Comparison of ENCODE assay signal across 9 mouse cellular contexts in the genomic region with DNA sequence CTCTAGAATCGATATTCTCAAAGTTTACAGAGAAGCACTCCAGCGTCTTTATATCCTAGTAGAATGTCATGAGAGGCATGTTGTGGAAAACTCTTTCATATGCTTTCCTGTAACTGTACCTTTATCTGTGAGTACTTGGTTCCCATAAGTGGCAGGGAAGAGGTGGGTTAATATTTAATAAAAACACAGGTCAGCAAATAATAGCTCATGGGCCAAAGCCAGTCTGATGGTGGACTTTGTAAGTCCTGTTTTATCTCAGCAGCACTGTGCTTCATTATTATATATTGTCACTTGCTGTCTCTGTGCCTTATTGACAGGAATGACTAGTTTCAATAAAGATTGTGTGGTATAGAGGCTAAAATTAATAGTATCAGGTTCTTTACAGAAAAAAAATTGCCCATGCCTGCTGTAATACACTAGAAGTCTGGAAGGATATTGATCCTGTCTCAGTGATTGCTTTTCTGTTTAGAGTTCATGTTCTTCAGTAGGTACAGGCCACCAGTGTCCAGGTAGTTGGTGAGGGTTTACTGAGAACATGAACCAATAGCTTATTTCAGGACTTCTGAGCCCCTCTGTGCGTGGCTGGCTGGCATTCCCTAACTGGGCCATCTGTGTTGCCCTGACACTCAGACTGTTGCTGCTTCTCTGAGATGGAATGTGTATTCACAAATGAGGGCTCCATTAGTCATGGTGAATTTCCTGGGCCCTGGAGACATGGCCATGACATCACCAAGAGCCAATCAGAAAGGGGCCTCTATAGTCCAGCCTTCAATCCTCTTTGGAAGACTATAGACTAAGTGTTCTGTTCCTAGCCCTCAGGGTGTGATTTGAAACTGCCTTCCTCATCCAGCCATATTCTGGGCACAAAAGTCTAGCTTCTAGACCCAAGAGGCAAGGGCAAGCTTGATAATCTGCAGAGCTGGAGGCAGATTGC.
DNase-seq lines count a peak whose midpoint lies in the region; ATAC-seq and TF ChIP-seq lines count a peak whose summit lies in the region.
"Had no signal": no experiment of that assay in that cellular context is flagged by ENCODE, and none has a peak within 500 bp of the region (broad histone marks: within the 10 kb centered on the region; RNA-seq: fewer than 3 reads in every experiment).

No protein-coding gene starts in this region.

- H3K4me3 ChIP-seq in heart, embryonic 16.5 days (ENCODE audit: low read length), result no peak overlapping the region
- H3K4me3 ChIP-seq in intestine, embryonic 16.5 days (ENCODE audit: low read length), result no peak overlapping the region
- H3K4me3 ChIP-seq in midbrain, embryonic 12.5 days, result no peak overlapping the region
- no peak overlapping the region for H3K4me3 ChIP-seq in gastrocnemius, adult 2 months

- TF ChIP-seq CTCF in gastrocnemius, adult 2 months (IDR thresholded peaks at IDR 0.05), result no peak

- H3K36me3 ChIP-seq in heart, embryonic 16.5 days (ENCODE audit: control insufficient read depth, insufficient read depth), result no peaks in the 10 kb centered on the region
- no peaks in the 10 kb centered on the region for H3K36me3 ChIP-seq in intestine, embryonic 16.5 days (ENCODE audit: control insufficient read depth, insufficient read depth, low read length)
- H3K36me3 ChIP-seq in midbrain, embryonic 12.5 days, result no peaks in the 10 kb centered on the region

- H3K27me3 ChIP-seq in heart, embryonic 16.5 days (ENCODE audit: control insufficient read depth, insufficient read depth, low read length), result no peaks in the 10 kb centered on the region
- no peaks in the 10 kb centered on the region for H3K27me3 ChIP-seq in intestine, embryonic 16.5 days (replicated peaks; ENCODE audit: control insufficient read depth, insufficient read depth, low read length)
- H3K27me3 ChIP-seq in midbrain, embryonic 12.5 days, result no peaks in the 10 kb centered on the region

- ATAC-seq in heart, embryonic 16.5 days (replicated peaks; ENCODE audit: extremely low read depth, insufficient read depth, low FRiP score), result 0 out of 2 replicates have a peak, but pooled peaks have one; percentile 14
- ATAC-seq in intestine, embryonic 16.5 days, result peak; percentile 89
- ATAC-seq in midbrain, embryonic 12.5 days (ENCODE audit: low FRiP score, low read depth), result peak; percentile 98
- no peak for ATAC-seq in megakaryocyte progenitor cell, adult 5-6 weeks (replicated peaks; ENCODE audit: poor library complexity)

- H3K4me1 ChIP-seq in heart, embryonic 16.5 days (ENCODE audit: control insufficient read depth, insufficient read depth, low read length), result peaks cover 29% of the 10 kb centered on the region
- peaks cover 28% of the 10 kb centered on the region for H3K4me1 ChIP-seq in intestine, embryonic 16.5 days (ENCODE audit: control insufficient read depth, insufficient read depth, low read length)
- H3K4me1 ChIP-seq in midbrain, embryonic 12.5 days, result peaks cover 39% of the 10 kb centered on the region

- DNase-seq in heart, adult 8-10 months (ENCODE audit: low spot score), result no peak
- peak; percentile 74 for DNase-seq in embryo, embryonic 9.5 days (ENCODE audit: extremely low spot score)
- no peak for DNase-seq in gastrocnemius, adult 2 months
- no peak for DNase-seq in urinary bladder, postnatal 10 days (ENCODE audit: low spot score)

- H3K9ac ChIP-seq in heart, embryonic 16.5 days (ENCODE audit: low read length), result no peak overlapping the region
- no peak overlapping the region for H3K9ac ChIP-seq in intestine, embryonic 16.5 days (ENCODE audit: low read depth, low read length)
- H3K9ac ChIP-seq in midbrain, embryonic 12.5 days (replicated peaks), result no peak overlapping the region

- no peak overlapping the region for H3K4me2 ChIP-seq in heart, embryonic 16.5 days (ENCODE audit: low read depth, low read length)
- H3K4me2 ChIP-seq in intestine, embryonic 16.5 days (ENCODE audit: low read depth, low read length), result peak overlapping the region; percentile 18; the same call in 1 of the 2 replicates
- no peak overlapping the region for H3K4me2 ChIP-seq in midbrain, embryonic 12.5 days (replicated peaks)

- WGBS in heart, embryonic 16.5 days, result 53% methylated on average over 3 of the region's 3 CpGs
- 51% methylated on average over 3 of the region's 3 CpGs for WGBS in intestine, embryonic 16.5 days
- 73% methylated on average over 3 of the region's 3 CpGs for whole genome bisulfite sequencing in midbrain, embryonic 12.5 days

- intact Hi-C loops in gastrocnemius, adult 2 months (cut with DNase I), result no loop called here

- peak overlapping the region; percentile 40; the same call in 1 of the 2 replicates for H3K27ac ChIP-seq in heart, embryonic 16.5 days (ENCODE audit: low read length)
- peak overlapping the region; percentile 96 for H3K27ac ChIP-seq in intestine, embryonic 16.5 days (ENCODE audit: low read length)
- H3K27ac ChIP-seq in midbrain, embryonic 12.5 days (replicated peaks), result peak overlapping the region; percentile 78
- H3K27ac ChIP-seq in gastrocnemius, adult 2 months, result no peak overlapping the region

- H3K9me3 ChIP-seq in heart, embryonic 16.5 days (replicated peaks; ENCODE audit: control insufficient read depth, low read length), result no peaks in the 10 kb centered on the region
- H3K9me3 ChIP-seq in intestine, embryonic 16.5 days (ENCODE audit: control insufficient read depth, low read length), result no peaks in the 10 kb centered on the region
- 0 out of 2 replicates have a peak, but pooled peaks cover 5% of the 10 kb centered on the region for H3K9me3 ChIP-seq in midbrain, embryonic 12.5 days
- H3K9me3 ChIP-seq: G1E had no signal
